Mouse (Mus musculus): ENCODE measurements around the gene Sgip1.

Sgip1 gene

DNA sequence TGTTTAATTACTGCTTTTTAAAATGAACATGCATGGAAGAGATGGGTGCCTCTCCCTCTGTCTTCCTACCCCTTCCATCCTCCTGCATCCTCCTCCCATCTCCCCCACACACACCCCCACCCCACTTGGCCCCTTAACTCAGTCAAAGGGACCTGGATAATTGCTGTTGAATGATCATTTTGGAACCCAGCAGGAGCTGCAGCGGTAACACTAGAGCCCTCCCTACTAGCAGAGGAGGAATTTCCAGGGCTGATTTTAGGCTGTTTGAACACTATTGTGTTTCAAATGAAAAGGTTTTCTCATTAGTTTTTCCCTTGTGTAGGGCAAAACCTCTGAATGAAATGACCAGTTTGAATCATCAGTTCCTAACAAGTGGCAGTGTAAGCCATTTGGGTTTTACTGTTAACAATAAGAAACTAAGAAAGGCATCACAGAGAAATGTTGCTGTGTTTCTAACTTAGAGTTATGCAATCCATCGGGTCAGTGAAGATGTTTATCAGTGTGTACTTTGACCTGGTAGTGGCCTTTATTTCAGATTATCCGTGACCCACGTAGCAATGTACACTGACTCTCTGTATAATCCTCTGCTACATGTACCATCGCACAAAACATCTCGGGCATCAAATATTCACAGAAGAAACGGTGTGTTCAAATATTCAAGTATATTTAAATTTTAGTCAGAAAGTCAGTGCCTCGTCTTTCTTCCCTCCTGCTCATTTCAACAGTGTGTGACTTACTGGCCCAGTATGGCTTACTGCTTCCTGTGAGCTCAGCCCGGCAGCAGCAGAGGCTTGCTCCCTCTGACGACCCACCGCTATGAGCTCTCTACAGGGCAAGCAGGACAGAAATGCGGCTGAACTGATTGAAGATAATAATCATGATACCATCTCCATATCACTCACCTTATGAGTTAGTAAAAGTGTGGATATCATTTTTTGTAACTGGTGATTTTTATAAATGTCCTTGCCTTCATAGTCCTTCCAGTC lies 235.5 kb downstream of the Sgip1 start:
- no peak for DNase-seq (ENCODE audit: low read depth, low spot score)

DNA sequence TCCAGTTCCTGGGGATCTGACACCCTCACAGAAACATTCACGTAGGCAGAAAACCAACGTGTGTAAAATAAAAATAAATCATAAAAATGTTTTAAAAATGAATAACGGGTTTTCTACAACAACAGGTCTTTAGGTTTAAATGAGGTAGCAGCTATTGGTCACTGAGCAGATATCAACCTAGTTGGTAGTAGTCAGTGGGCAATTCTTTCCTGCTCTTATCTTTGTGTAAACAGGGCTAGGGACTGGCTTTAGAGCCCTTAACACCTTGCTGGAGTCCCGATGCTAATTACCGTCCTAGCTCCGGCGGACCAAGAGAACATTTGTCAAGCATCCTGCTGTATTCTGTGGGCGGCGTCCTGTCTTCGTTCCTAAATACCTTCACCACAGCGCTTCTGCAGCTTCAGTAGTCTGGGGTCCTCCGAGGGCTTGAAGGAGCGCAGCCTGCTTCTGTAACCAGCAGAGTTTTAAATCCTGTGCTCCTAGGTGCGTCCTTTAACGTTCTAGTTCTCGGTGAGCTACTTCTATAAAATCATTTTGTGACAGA lies 236.8 kb downstream of the Sgip1 start:
- DNase-seq (ENCODE audit: low read depth, low spot score), result no peak

DNA sequence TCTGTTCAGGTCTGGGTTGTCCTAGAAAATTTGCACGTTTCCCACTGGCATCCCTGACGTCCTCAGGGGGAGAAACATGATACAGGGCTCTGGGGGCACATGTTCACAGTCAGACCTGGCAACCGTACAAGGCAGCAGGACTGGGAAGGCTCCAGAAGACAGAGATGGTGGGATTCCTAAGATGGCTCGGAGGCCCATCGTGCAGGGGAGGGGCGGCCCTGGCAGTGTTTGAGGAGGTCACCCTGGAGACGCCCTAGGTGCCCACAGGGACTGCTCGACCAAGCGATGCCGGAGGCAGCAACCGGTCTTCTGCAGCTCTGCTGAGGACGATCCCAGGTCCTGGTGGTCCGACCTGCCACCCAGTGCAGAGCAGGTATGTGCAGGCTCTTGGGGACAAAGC lies 237.3 kb downstream of the Sgip1 start, which contains the start of gene Tctex1d1:
Gene Tctex1d1 (plus strand): TSS at position 167 of the 400 bp plus-strand sequence.
- no peak for DNase-seq (ENCODE audit: low read depth, low spot score)

DNA sequence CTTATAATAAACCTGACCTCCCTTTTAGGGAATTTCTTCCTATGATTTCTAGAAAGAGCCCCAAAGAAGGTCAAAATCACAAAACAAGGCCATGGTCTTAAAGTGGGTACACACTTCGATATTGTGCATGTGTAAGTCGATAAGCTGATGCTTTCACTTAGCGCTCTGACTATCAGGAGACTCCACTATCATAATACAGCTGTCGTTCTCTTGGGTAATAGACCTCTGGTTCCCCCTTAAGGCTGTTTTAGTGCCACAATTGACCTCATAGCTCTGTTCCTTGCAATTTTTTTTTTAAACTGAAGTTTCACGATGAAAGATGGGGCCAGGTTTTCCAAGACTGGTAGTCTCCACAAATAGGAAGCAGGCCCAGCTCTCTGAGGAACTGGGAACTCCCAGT lies 238.3 kb downstream of the Sgip1 start:
- no peak for DNase-seq (ENCODE audit: low read depth, low spot score)

DNA sequence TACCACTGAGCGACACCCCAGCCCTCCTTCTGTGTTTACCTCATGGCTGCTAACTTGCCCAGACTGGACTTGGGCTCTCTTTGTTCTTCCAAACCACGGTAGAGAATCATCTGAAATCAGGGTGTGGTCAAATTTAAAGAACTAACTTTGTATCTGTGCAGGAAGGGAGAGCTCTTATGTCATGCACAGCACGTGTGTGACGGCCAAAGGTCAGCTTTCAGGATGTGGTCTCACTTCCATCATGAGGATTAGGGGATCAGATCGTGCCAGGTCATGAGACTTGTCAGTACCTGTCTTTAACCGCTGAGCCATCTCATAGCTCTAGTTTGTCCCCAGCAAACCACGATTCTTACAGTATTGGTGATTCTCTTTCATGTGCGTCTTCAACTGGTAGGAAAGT lies 240.6 kb downstream of the Sgip1 start:
- no peak for DNase-seq (ENCODE audit: low read depth, low spot score)

DNA sequence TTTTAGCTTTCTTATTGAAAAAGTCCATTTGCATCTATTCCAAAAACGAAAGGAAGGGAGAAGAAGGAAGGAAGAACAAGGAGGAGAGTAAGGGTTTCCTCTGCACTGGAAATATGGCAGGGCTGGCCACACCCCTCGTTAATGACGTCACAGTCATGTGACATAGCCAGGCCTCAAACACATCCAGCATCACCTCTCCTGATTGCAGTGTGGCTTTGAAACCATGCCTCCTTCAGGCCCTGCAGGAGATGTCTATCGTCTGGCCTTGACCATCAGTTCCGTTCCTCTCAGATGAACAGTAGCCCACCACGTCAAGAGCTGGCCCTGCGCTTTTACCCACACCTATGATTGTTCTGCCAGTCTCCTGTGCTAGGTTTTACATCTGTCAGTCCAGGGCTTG lies 245.1 kb downstream of the Sgip1 start:
- no peak for DNase-seq (ENCODE audit: low read depth, low spot score)

DNA sequence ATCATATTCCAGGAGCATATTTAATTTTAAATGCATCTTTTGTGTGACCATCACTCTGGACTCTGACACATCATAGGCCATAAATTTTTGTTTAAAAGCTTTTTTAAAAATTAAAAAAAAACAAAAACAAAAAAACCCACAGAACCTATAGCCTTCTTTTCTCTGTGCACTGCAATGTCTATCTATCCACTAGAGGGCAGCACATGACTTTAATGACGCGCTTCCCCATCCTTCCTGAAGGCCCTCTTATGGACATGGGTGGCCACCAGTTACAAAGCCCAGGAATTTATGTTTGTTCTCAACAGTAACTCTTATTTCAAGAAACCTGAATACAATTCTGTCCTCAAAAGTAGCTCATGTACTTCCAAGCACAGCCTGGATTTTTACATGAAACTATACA lies 245.8 kb downstream of the Sgip1 start:
- peak; percentile 34 for DNase-seq (ENCODE audit: low read depth, low spot score)

DNA sequence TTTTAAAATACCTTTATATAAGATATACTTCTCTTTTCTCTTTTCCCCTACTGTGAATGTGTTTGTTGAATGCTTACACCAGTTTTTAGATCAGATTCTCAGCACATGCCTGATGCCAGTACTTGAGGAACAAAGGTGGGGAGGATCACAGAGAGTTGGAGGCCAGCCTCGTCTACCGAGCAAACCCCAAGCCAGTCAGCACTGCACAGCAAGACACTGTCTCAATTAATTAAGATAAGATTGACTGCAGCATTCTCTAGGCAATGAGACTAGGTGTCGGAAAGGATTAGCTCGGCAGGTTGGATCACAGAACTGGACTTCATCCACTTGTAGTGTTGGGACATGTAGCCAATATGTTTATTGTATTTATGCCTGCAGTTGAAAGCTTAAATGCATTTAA lies 246.2 kb downstream of the Sgip1 start:
- no peak for DNase-seq (ENCODE audit: low read depth, low spot score)

DNA sequence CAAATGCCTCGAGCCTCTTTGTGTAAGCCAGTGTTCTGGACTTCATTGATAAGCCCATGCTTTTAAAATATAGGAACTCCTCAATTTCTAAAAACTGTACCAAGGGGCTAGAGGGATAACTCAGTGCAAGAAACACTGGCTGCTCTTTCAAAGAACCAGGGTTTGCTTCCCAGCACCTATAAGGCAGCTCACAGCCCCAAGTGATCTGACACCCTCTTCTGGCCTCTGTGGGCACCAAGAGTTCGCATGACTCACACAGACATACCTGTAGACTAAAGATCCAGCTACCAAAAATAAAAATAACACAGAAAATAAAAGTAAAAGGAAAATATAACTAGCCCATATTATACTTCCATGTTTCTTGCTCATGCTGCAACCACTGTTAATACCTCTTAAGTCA lies 246.7 kb downstream of the Sgip1 start:
- DNase-seq (ENCODE audit: low read depth, low spot score), result no peak

DNA sequence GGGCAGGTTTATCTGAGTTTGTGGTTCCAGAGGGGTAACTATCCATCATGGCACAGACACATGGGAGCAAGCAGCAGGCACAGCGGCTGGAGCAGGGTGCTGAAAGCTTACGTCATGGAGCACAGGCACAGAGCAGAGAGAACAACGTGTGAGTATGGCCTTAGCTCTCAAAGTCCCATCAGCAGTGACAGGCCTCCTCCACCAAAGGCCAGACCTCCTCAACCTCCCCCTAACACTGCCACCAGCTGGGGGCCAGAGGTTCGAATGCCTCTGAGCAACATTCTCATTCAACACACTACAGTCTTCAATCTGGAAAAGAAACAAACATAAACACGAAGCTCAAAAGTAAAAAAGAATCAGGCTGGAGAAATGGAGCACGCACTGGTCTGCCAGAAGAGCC lies 247.4 kb downstream of the Sgip1 start:
- no peak for DNase-seq (ENCODE audit: low read depth, low spot score)

DNA sequence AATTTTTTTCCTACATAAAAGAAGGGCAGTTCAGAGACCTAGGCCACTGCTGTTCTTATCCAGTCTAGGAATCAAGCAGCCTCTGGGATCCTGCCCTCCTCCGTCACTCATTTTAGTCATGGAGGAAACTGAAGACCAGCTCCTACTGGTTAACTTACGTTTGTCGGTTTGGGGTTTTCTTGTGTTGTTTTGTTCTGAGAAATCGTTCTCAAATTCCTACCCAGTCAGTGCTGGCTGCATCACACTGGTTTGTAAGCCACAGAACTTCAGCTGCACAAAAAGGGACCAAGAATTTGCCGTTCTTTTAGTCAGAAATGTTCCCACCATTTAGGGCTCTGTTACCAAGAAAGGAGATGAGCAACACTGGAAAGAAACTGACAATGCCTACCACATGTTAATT lies 248.3 kb downstream of the Sgip1 start:
- no peak for DNase-seq (ENCODE audit: low read depth, low spot score)

DNA sequence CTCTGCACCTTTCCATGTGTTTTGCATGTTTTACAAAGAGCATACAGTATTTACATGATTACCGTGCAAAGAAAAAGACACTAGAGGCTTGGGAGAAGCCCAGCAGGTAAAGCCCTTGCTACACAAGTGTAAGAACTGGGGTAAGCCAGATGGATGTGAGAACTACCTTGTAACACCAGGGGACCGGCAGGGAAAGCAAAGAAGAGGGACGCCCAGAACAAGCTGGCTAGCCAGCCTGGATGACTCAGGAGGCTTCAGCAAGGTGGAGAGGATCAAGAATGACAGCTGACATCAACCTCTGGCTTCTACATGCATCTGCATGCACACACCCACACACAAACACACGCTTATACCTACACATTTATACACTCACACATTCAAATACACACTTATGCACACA lies 248.9 kb downstream of the Sgip1 start:
- DNase-seq (ENCODE audit: low read depth, low spot score), result no peak

DNA sequence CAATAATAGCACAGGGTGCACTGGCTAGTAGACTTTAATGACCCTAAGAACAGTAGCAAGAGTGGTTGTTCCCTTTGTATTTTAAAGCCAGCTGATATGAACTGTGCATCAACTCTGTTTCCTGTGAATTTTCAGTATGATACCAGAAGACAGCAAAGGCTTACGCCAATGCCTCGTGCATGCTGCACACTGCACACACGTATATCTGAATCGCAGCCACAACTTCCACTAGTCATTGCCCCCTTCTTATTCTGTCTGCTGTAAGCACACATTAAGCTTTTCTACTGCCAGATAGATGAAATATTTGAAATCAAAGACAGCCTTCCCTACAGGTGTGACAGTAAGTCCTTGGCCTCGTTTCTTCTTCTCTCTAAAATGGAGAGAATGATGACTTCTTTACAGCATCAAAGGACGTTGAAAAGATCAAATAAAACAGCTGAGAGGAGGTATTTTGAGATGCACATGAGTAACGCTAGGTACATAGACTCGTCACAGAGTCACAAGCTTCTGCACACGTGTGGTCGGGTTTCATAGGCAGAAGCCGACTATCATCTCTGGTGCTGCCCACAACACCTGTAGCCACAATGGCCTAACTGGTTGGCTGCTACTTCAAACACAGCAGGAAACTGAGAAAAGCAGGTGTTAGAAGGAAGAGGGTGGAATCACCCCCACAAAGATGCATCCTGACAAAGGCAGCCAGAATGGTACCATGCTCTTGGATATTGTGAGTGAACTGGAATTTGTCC lies 249.7 kb downstream of the Sgip1 start:
- DNase-seq (ENCODE audit: low read depth, low spot score), result no peak

DNA sequence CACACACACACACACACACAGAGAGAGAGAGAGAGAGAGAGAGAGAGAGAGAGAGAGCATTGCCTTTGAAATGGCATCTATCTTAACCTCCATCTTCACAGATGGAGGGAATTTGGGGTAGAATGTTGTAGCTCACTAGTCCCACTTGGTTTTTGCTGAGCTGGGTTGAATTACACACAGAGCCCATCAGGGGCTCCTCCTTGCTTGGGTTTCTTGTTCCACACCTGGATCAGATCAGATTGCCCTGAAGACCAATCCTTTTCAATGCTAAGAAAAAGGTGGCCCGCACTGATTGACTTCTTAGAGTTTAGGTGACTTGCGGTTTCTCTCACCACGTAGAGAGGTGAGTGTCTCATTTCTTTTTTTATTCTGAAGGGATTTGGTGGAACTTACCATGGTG lies 250.6 kb downstream of the Sgip1 start:
- no peak for DNase-seq (ENCODE audit: low read depth, low spot score)

DNA sequence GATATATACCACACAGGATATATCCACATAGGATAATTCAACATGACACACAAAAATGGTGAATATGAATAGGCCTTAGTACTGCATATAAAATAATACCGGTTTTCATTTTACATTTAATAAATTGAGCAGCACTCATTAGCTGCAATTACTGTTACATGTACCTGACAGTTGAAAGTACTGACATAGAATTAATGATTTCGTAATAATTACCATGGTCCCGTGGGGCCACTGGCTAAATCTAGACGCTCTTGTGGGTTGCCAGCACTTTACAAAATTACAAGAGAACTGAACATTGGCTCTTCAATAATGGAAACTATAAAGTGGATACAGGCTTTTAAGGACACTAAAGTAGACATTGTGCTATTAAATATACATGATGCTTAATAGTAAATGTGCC lies 263.6 kb downstream of the Sgip1 start:
- DNase-seq (ENCODE audit: low read depth, low spot score), result no peak

DNA sequence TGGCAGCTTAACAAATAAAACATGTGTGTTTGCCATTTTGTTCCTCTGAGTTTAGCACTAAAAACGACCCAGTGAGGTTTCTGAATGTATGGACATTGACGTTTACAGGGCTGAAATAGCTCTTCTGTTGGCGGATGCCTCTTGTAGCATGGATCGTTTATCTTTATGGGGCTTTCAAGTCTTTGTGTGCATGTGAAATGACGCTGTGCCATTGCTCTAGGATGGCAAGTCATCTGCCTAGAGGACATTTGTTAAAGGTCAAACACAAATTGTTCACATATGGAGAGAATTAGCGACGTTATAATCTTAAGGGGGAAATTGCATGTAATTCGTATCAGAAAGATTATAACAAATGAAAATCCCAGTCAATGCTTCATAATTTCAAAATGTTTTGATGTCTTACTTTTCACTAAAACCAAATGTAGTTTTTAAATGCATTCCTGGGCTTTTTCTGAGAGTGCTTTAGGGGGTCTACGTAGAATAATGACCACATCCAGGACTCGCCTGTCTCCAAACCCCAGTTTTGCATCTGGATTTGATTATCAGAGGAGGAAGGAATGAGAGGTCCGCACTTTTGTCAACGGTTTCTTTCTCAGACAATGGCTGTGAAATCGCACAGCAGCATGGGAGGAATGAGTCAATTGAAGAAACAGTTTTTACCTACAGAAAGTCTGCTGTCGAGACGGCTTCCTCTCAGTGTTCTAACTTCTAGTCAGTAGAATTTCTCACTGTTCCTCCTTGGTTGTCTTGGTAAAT lies 264.3 kb downstream of the Sgip1 start:
- DNase-seq (ENCODE audit: low read depth, low spot score), result no peak

DNA sequence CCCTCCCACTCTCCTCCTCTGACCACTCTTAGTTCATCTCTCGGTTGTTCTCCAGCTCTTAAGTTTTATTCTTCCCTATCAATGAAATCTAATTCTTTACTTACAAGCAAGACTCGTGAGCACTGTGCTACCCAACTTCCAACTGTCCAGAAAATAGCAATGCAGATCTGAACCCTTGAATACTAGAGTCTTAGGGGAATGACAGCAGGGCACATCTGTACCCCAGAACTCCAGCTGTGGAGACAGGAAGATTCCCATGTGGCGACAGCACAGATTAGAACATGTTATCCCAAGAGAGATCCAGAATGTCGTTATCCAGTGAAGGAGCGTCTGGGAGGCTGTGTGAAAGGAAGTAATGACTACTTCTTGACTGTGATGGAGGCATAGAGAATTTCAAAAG lies 265.2 kb downstream of the Sgip1 start:
- DNase-seq (ENCODE audit: low read depth, low spot score), result no peak

DNA sequence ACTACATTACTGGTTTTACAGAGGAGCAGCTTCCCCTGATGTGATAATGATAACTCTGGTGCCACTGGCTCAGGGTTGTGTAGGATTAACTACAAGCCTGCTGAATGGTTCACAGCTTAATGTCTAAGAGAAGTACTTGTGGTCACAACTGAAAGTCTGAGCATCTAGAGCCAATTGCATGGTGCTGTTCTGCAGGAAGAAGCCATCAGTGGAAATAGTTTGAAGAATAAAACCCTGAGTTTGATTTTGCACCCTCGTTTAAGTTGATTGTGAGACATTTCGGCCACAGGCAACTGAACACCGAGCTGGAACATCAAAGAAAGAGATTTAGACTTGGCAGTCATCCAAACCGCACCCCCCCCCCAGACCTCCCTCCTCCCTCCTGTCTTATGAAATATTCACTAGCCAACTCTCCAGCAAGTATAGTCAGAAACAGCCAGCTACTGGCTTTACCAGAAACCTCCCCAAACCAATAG lies 265.9 kb downstream of the Sgip1 start:
- no peak for DNase-seq (ENCODE audit: low read depth, low spot score)

DNA sequence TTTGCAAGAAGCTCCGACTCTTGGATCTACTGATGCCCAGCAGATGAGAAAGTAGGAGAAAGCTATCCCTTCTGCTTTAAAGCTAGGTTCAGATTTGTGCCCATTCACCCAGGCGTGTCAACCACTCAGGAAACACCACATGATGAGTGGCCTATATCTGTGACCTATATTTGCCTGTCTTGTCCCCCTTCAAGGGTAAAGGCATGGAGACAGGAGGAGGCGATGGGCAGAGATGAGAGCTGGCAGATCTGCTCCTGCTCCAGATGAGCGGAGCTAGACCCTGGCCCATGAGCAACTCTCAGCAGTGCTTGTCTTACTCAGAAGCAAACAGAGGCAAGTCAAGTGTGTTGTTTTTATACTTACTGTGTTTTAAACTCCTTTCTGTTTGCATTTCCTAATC lies 269.6 kb downstream of the Sgip1 start:
- no peak for DNase-seq (ENCODE audit: low read depth, low spot score)

DNA sequence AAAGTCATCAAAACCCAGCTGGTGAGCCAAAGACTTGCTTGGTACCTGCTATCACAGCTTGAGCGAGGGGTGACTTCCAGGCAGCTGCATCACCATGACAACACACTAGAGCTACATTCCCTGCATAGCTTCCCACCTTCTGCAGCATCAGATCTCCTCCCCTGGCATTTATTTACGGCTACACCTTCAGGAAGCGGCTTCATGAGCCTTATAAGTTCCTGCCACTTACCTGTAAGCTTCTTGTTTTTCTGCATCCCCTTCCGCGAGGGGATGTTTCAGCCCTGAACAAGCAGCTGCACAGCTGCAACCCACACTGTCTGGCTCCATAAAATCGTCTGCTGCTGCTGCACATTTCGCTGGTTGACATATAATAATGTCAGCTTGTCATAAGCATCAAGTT lies 270.7 kb downstream of the Sgip1 start:
- peak; percentile 56 for DNase-seq (ENCODE audit: low read depth, low spot score)

DNA sequence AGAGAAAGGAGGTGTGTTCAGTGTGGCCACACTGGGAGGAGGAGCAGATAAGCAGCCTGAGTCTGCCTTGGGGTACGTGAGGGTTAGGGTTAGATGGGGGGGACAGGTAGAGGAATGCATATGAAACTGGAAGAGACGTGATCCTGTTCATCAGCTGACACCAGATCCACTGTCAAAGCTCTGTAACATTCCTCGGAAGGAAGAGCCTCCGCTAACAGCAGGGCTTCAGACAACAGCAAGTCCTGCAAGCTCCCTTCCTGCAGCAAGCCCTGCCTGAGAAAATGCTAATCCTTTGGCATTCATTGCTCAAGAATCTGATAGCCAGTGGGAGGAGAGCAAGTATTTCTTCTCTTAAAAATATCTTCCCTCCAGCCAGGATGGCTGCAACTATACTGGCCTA lies 272.4 kb downstream of the Sgip1 start:
- no peak for DNase-seq (ENCODE audit: low read depth, low spot score)

Data from brain, embryonic 18.5 days (tissue).